Mouse (Mus musculus): ENCODE results near the gene Mpped2.

GRCm38 (mm10) chr2:106822540-106822939 lies 129.5 kb downstream of the Mpped2 start:
- TF ChIP-seq POLR2A (IDR thresholded peaks at IDR 0.05; ENCODE audit: insufficient read length, low read depth) (no peak), MAX (IDR thresholded peaks at IDR 0.05; ENCODE audit: low read depth) (no peak), MYOD1 (IDR thresholded peaks at IDR 0.05; ENCODE audit: control insufficient read depth in 1 of 3, insufficient read length in 2 of 3, low read depth in 2 of 3) (no peak), USF1 (IDR thresholded peaks at IDR 0.05; ENCODE audit: low read depth) (no peak), POLR2AphosphoS2 (IDR thresholded peaks at IDR 0.05; ENCODE audit: insufficient read length, low read depth) (no peak), TCF3 (IDR thresholded peaks at IDR 0.05; ENCODE audit: insufficient read length, low read depth) (no peak)

Data from myocyte (in vitro differentiated cells).